Mouse (Mus musculus): ENCODE results near the gene Rab6a. TPM values are rescaled to one million over a fixed set of nuclear protein-coding genes. Genes with fewer than 3 reads are reported as not detected.

Rab6a gene
- polyA plus RNA-seq, 1 experiment: 257 TPM

DNA sequence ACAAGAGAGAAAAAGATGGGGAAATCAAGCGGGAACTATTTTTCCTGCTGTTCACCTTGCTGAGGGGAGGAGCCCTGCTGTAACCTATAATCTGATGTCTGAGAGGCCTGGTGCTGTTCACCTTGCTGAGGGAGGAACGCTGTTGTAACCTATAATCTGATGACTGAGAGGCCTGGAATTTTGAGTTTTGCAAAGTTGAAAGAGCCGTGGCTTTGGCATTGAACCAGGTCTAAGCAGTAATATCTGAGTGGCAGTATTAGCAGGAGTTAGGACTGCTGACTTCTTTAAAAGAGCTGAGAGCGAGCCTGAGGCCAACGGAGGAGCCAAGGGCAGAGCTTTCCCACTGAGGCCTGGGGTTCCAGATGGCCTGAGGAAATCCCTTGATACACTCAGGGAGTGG is 70.8 kb downstream of the Rab6a start:
- DNase-seq (ENCODE audit: extremely low spot score in 1 of 2, low spot score in 1 of 2): no peak

DNA sequence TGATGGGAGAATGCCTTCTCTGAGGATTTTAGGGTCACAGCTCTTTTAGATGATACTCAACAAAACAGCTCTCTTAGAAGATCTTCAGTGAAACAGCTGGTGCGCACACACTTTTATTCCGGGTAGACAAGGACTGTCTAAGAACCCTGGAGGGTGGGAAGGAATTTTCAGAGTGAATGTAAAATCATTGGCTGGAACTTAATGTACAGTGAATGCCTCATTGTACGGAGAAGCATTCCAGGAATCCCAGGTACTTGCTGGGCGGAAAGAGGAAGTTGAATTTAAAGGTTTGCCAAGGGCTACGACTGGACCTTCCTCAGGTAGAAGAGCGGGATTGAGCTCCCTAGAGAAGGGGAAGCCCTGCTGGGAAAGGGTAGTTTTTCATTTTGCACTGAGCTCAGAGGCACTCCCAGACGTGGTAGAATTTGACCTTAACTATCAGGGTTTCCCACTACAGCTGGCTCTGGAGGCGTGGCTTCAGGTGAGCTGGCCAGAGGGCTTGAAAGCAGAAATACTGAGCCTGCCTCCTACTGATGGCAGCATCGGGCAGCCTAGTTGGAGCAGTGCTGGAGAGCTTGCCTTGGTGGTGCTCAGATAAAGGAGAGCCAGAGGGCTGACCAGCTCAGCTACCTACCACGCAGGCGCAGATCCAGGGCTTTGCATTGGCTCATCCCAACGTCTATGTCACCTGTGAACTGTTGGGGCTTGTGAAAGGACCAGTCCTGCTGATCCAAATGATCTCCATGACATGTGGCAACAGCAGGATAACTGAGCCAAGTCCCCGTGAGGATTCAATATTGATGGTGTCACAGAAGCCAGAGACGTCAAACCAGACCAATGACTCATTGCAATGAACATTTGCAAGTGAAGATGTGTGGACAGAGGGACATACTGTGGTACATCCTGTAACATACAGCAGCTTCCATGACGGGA is 72.0 kb downstream of the Rab6a start:
- DNase-seq (ENCODE audit: extremely low spot score in 1 of 2, low spot score in 1 of 2): no peak

GRCm38 (mm10) chr7:100681132-100681531 is 73.9 kb downstream of the Rab6a start:
- DNase-seq (ENCODE audit: extremely low spot score in 1 of 2, low spot score in 1 of 2): peak in 1 of 2 experiments; percentile 55

- DNase-seq (ENCODE audit: extremely low spot score in 1 of 2, low spot score in 1 of 2): no peak
These were observed 76.0 kb downstream of the Rab6a start for GRCm38 (mm10) chr7:100683241-100683640.

GRCm38 (mm10) chr7:100684081-100684480 is 76.9 kb downstream of the Rab6a start:
- no peak for DNase-seq (ENCODE audit: extremely low spot score in 1 of 2, low spot score in 1 of 2)

DNA sequence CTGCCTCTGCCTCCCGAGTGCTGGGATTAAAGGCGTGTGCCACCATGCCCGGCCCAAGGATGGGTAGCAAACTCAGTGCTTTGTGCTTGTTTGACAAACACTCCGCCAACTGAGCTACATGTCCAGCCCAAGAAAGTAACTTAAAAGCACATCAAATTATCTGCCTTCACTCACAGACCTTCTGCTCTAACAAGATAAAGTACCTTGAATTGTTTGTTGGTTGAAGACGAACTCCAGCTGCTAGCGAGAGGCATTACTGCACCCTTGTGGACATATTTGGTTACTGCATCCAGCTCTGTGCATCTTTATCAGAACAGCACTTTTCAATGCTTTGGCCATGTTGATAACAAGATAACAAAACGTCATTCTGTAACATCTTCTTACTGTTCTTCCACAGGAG is 77.3 kb downstream of the Rab6a start:
- peak in 1 of 2 experiments; percentile 88 for DNase-seq (ENCODE audit: extremely low spot score in 1 of 2, low spot score in 1 of 2)

- DNase-seq (ENCODE audit: extremely low spot score in 1 of 2, low spot score in 1 of 2): peak in 1 of 2 experiments; percentile 77
These were observed 78.1 kb downstream of the Rab6a start for GRCm38 (mm10) chr7:100685061-100686030.

GRCm38 (mm10) chr7:100688471-100688870 is 81.3 kb downstream of the Rab6a start:
- DNase-seq (ENCODE audit: extremely low spot score in 1 of 2, low spot score in 1 of 2): no peak

Other genes with a start within 250 kb of the Rab6a start
- gene C2cd3, start 235.2 kb upstream of the Rab6a start, polyA plus RNA-seq (2012; rRNA removed): 18.0 and 20.8 TPM in 2 replicates
- 226 and 284 TPM in 2 replicates for gene Ppme1, start 235.1 kb upstream of the Rab6a start, polyA plus RNA-seq (2012; rRNA removed)
- gene Ucp3, start 134.4 kb upstream of the Rab6a start, polyA plus RNA-seq (2012; rRNA removed): 3.4 and 3.8 TPM in 2 replicates
- gene Ucp2, start 114.1 kb upstream of the Rab6a start, polyA plus RNA-seq (2012; rRNA removed): 39.8 and 53.5 TPM in 2 replicates
- 0.98 and 1.7 TPM in 2 replicates for gene Dnajb13, start 92.5 kb upstream of the Rab6a start, polyA plus RNA-seq (2012; rRNA removed)
- 8.8 and 9.3 TPM in 2 replicates for gene Coa4, start 70.3 kb upstream of the Rab6a start, polyA plus RNA-seq (2012; rRNA removed)
- 63.8 and 76.5 TPM in 2 replicates for gene Mrpl48, start 891 bp downstream of the Rab6a start, polyA plus RNA-seq (2012; rRNA removed)
- gene Plekhb1, start 55.0 kb downstream of the Rab6a start, polyA plus RNA-seq (2012; rRNA removed): 397 and 493 TPM in 2 replicates
- gene Fam168a, start 99.2 kb downstream of the Rab6a start, polyA plus RNA-seq (2012; rRNA removed): 105 and 108 TPM in 2 replicates